Mouse (Mus musculus) embryonic facial prominence, embryonic 11.5 days (tissue): ENCODE results near the gene Ntpcr. TPM values are rescaled to one million over a fixed set of nuclear protein-coding genes. Genes with fewer than 3 reads are reported as not detected.

ENCODE experiments used
- ATAC-seq: fragments of 200-750 bp; cut with Nextera tagmentation; replicated peaks from 2 replicates; pipeline ENCODE4 v1.8.0; 2017; ENCODE audit warnings: low read depth; ENCODE audit not compliant: insufficient number of reproducible peaks, low FRiP score, low TSS enrichment
- DNase-seq: peaks from one replicate; pipeline ENCODE4 v3.0.0-alpha.2; 2015; ENCODE audit warnings: low spot score
- H3K27ac ChIP-seq: fragments of 300-500 bp; sonication (generic); replicated peaks from 2 replicates; pipeline ENCODE4 v1.5.1; 2014; ENCODE audit warnings: mild to moderate bottlenecking, low read depth, low read length, control low read depth
- H3K27me3 ChIP-seq: fragments of 300-500 bp; sonication (generic); 2 replicates; pipeline ENCODE4 v1.6.1; 2014; ENCODE audit warnings: mild to moderate bottlenecking, low read length, moderate library complexity, mixed read lengths; ENCODE audit not compliant: control insufficient read depth, insufficient read depth
- H3K36me3 ChIP-seq: fragments of 300-500 bp; sonication (generic); replicated peaks from 2 replicates; pipeline ENCODE4 v1.6.1; 2014; ENCODE audit warnings: low read depth, mild to moderate bottlenecking, low read length, moderate library complexity, mixed read lengths; ENCODE audit not compliant: control insufficient read depth, insufficient read depth
- H3K4me1 ChIP-seq: fragments of 300-500 bp; sonication (generic); 2 replicates; pipeline ENCODE4 v1.6.1; 2014; ENCODE audit warnings: low read length, mixed read lengths; ENCODE audit not compliant: control insufficient read depth, insufficient read depth
- H3K4me2 ChIP-seq: fragments of 300-500 bp; sonication (generic); 2 replicates; pipeline ENCODE4 v1.6.1; 2014; ENCODE audit warnings: low read depth, mild to moderate bottlenecking, control low read depth, low read length, moderate library complexity
- H3K4me3 ChIP-seq: fragments of 300-500 bp; sonication (generic); 2 replicates; pipeline ENCODE4 v1.5.1; 2014; ENCODE audit warnings: low read depth, low read length, control low read depth
- H3K9ac ChIP-seq: fragments of 300-500 bp; sonication (generic); replicated peaks from 2 replicates; pipeline ENCODE4 v1.6.1; 2014; ENCODE audit warnings: mild to moderate bottlenecking, control low read depth, low read length
- H3K9me3 ChIP-seq: fragments of 300-500 bp; sonication (generic); replicated peaks from 2 replicates; pipeline ENCODE4 v1.6.1; 2016; ENCODE audit warnings: mild to moderate bottlenecking, low read length, inconsistent platforms, mixed read lengths; ENCODE audit not compliant: control insufficient read depth
- WGBS: fragments of 180-500 bp; shearing (Covaris S2); extraction: QIAGEN DNeasy Blood & Tissue Kit; methylation state at CpG from one replicate; pipeline ENCODE4 v1.1.7; 2014; 5-methylcytosine and 5-hydroxymethylcytosine counted together
- polyA plus RNA-seq: library from polyadenylated mRNA; unstranded; fragments of >200 nt; fragmentation: Nextera tagmentation; extraction: Ambion mirVana; gene quantifications from 2 replicates; pipeline ENCODE4 v1.2.1, GENCODE M21; 2014

Gene Ntpcr
- polyA plus RNA-seq, 1 experiment from 2014 or later, result 23.8 TPM

DNA sequence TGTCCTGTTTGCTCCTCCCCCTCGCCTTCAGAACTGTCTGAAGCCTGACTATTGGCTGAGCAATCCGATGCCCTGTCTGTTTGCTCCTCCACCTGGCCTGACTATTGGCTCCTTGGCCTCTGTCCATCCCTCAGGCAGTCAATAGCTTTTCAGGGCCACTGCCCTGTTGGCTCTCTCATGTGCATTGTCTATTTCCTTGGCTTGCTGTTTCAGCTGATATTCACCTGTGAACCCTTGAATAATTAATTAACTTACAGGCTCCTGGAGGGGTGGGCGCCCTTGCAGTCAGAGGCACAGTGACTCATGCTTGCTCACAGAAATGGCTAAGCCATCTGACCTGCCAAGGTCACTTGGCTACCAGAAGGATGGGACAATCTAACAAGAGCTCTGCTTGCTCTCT is 52.4 kb downstream of the Ntpcr start:
- no peak overlapping the region for H3K4me3 ChIP-seq
- H3K9me3 ChIP-seq, result no peaks in the 10 kb centered on the region
- H3K4me1 ChIP-seq, result no peaks in the 10 kb centered on the region
- H3K27me3 ChIP-seq, result no peaks in the 10 kb centered on the region
- H3K36me3 ChIP-seq, result no peaks in the 10 kb centered on the region
- H3K9ac ChIP-seq, result no peak overlapping the region
- no peak for ATAC-seq
- H3K27ac ChIP-seq, result no peak overlapping the region
- 59% methylated on average over 3 of the region's 3 CpGs for WGBS
- DNase-seq, result no peak
- H3K4me2 ChIP-seq, result no peak overlapping the region

- H3K4me1 ChIP-seq, result no peaks in the 10 kb centered on the region
- no peak overlapping the region for H3K9ac ChIP-seq
- H3K27me3 ChIP-seq, result no peaks in the 10 kb centered on the region
- 90% methylated on average over 7 of the region's 7 CpGs for WGBS
- no peaks in the 10 kb centered on the region for H3K36me3 ChIP-seq
- H3K4me2 ChIP-seq, result no peak overlapping the region
- H3K27ac ChIP-seq, result no peak overlapping the region
- no peaks in the 10 kb centered on the region for H3K9me3 ChIP-seq
- DNase-seq, result no peak
- no peak overlapping the region for H3K4me3 ChIP-seq
- no peak for ATAC-seq
Observed at GRCm38 (mm10) chr8:125786886-125787285, 57.1 kb downstream of the Ntpcr start.

- H3K9ac ChIP-seq, result no peak overlapping the region
- H3K9me3 ChIP-seq, result no peaks in the 10 kb centered on the region
- 69% methylated on average over 9 of the region's 9 CpGs for WGBS
- DNase-seq (no peak), ATAC-seq (no peak)
- no peaks in the 10 kb centered on the region for H3K36me3 ChIP-seq
- no peaks in the 10 kb centered on the region; the same call in 1 of the 2 replicates for H3K4me1 ChIP-seq
- H3K4me3 ChIP-seq, result no peak overlapping the region
- H3K27me3 ChIP-seq, result no peaks in the 10 kb centered on the region
- H3K27ac ChIP-seq, result no peak overlapping the region
- no peak overlapping the region for H3K4me2 ChIP-seq
Observed at GRCm38 (mm10) chr8:125792816-125793455, 63.2 kb downstream of the Ntpcr start.

GRCm38 (mm10) chr8:125795341-125795740 is 65.6 kb downstream of the Ntpcr start:
- Histone ChIP-seq H3K4me2 (no peak overlapping the region), H3K4me3 (no peak overlapping the region), H3K9ac (no peak overlapping the region), H3K27ac (no peak overlapping the region), H3K4me1 (no peaks in the 10 kb centered on the region; the same call in 1 of the 2 replicates), H3K9me3 (no peaks in the 10 kb centered on the region), H3K36me3 (no peaks in the 10 kb centered on the region), H3K27me3 (no peaks in the 10 kb centered on the region)
- WGBS, result 86% methylated on average over 2 of the region's 2 CpGs
- ATAC-seq (no peak), DNase-seq (no peak)

DNA sequence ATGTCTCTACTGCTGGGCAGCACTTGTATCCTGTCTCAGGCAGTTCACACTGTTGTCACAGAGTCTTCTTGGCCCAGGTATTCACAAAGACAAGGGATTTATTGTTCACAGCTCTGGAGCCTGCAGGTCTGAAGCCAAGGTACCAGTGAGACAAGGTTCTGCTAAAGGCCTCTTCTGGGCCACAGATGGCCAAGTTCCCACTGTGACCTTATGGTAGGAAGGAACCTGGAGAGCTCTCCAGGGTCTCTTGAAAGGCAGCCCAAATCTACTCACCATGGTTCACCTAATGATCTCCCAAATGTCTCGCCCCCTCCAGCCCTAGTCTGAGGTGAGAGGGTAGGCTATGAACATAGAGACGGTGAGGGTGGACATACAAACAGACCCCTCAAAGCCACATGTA is 67.2 kb downstream of the Ntpcr start:
- H3K9ac ChIP-seq, result no peak overlapping the region
- H3K4me2 ChIP-seq, result no peak overlapping the region
- H3K27ac ChIP-seq, result no peak overlapping the region
- H3K36me3 ChIP-seq, result no peaks in the 10 kb centered on the region
- no peaks in the 10 kb centered on the region for H3K9me3 ChIP-seq
- no peaks in the 10 kb centered on the region for H3K27me3 ChIP-seq
- no peak overlapping the region for H3K4me3 ChIP-seq
- 89% methylated on average over 2 of the region's 2 CpGs for WGBS
- no peaks in the 10 kb centered on the region; the same call in 1 of the 2 replicates for H3K4me1 ChIP-seq
- no peak for DNase-seq
- ATAC-seq, result no peak

Other genes with a start within 250 kb of the Ntpcr start
- gene Sipa1l2, start 160.2 kb upstream of the Ntpcr start, polyA plus RNA-seq, result 9.4 and 9.6 TPM in 2 replicates
- 8.1 and 8.4 TPM in 2 replicates for gene Map10, start 60.1 kb upstream of the Ntpcr start, polyA plus RNA-seq
- gene Pcnx2, start 168.4 kb downstream of the Ntpcr start, polyA plus RNA-seq, result 0.07 and 0.25 TPM in 2 replicates
- 0.08 and 0.10 TPM in 2 replicates for gene Map3k21, start 180.5 kb downstream of the Ntpcr start, polyA plus RNA-seq